Mouse (Mus musculus): ENCODE data around the gene Rmnd5a. TPM values are rescaled to one million over a fixed set of nuclear protein-coding genes. Genes with fewer than 3 reads are reported as not detected.
A peak's percentile ranks its signal among the peaks of the same experiment; 100 is the strongest.
"Not testable (repeated sequence)": the region's sequence is repeated elsewhere in the genome, so short reads cannot be mapped to it uniquely, and the experiment has no call there.

Gene Rmnd5a
- polyA plus RNA-seq (2014; fragmentation: Nextera tagmentation; extraction: Ambion mirVana) = 9.7 and 13.0 TPM in 2 replicates

GRCm38 (mm10) chr6:71440492-71441250 is at the start of gene Rmnd5a:
Gene Rmnd5a (minus strand): TSS chr6:71440637.
- Histone ChIP-seq H3K4me1 (ENCODE audit: control insufficient read depth, insufficient read depth, low read length) (peaks cover 13% of the 10 kb centered on the region; the same call in 1 of the 2 replicates), H3K4me3 (ENCODE audit: low read depth, low read length) (peak within 1 kb of the TSS; percentile 95), H3K27ac (ENCODE audit: low read depth, low read length) (peak within 1 kb of the TSS; percentile 97), H3K9ac (ENCODE audit: low read length) (peak within 1 kb of the TSS; percentile 93), H3K36me3 (ENCODE audit: control insufficient read depth, insufficient read depth, low read length) (no peaks in the 10 kb centered on the region), H3K27me3 (ENCODE audit: control insufficient read depth, insufficient read depth, low read length) (no peaks in the 10 kb centered on the region), H3K4me2 (ENCODE audit: low read depth) (peak within 1 kb of the TSS; percentile 96), H3K9me3 (ENCODE audit: control insufficient read depth, low read length) (no peaks in the 10 kb centered on the region)
- WGBS = under 1% methylated on average over 73 of the region's 75 CpGs
- peak; percentile 99 for ATAC-seq (ENCODE audit: insufficient read depth, low FRiP score, low TSS enrichment)
- peak; percentile 99 for DNase-seq (ENCODE audit: low spot score)

GRCm38 (mm10) chr6:71487966-71488365 is 47.5 kb upstream of the Rmnd5a start:
- no peak overlapping the region for H3K27ac ChIP-seq (ENCODE audit: low read depth, low read length)
- no peaks in the 10 kb centered on the region for H3K27me3 ChIP-seq (ENCODE audit: control insufficient read depth, insufficient read depth, low read length)
- H3K4me3 ChIP-seq (ENCODE audit: low read depth, low read length) = no peak overlapping the region
- no peak overlapping the region for H3K4me2 ChIP-seq (ENCODE audit: low read depth)
- no peaks in the 10 kb centered on the region for H3K4me1 ChIP-seq (ENCODE audit: control insufficient read depth, insufficient read depth, low read length)
- no peaks in the 10 kb centered on the region for H3K36me3 ChIP-seq (ENCODE audit: control insufficient read depth, insufficient read depth, low read length)
- no peak for ATAC-seq (ENCODE audit: insufficient read depth, low FRiP score, low TSS enrichment)
- H3K9ac ChIP-seq (ENCODE audit: low read length) = no peak overlapping the region
- no peaks in the 10 kb centered on the region for H3K9me3 ChIP-seq (ENCODE audit: control insufficient read depth, low read length)
- WGBS = 52% methylated on average over 4 of the region's 4 CpGs
- no peak for DNase-seq (ENCODE audit: low spot score)

- no peaks in the 10 kb centered on the region for H3K9me3 ChIP-seq (ENCODE audit: control insufficient read depth, low read length)
- H3K4me2 ChIP-seq (ENCODE audit: low read depth) = no peak overlapping the region
- H3K4me3 ChIP-seq (ENCODE audit: low read depth, low read length) = no peak overlapping the region
- 83% methylated on average over 1 of the region's 1 CpGs for WGBS
- no peak overlapping the region for H3K27ac ChIP-seq (ENCODE audit: low read depth, low read length)
- no peak for DNase-seq (ENCODE audit: low spot score)
- ATAC-seq (ENCODE audit: insufficient read depth, low FRiP score, low TSS enrichment) = no peak
- H3K27me3 ChIP-seq (ENCODE audit: control insufficient read depth, insufficient read depth, low read length) = no peaks in the 10 kb centered on the region
- no peak overlapping the region for H3K9ac ChIP-seq (ENCODE audit: low read length)
- no peaks in the 10 kb centered on the region for H3K36me3 ChIP-seq (ENCODE audit: control insufficient read depth, insufficient read depth, low read length)
- H3K4me1 ChIP-seq (ENCODE audit: control insufficient read depth, insufficient read depth, low read length) = no peaks in the 10 kb centered on the region
These were observed 46.4 kb upstream of the Rmnd5a start for GRCm38 (mm10) chr6:71486867-71487266.

GRCm38 (mm10) chr6:71486226-71486625 is 45.8 kb upstream of the Rmnd5a start:
- DNase-seq (ENCODE audit: low spot score) (no peak), ATAC-seq (ENCODE audit: insufficient read depth, low FRiP score, low TSS enrichment) (no peak)
- Histone ChIP-seq H3K4me1 (ENCODE audit: control insufficient read depth, insufficient read depth, low read length) (no peaks in the 10 kb centered on the region), H3K27me3 (ENCODE audit: control insufficient read depth, insufficient read depth, low read length) (no peaks in the 10 kb centered on the region), H3K4me2 (ENCODE audit: low read depth) (no peak overlapping the region), H3K4me3 (ENCODE audit: low read depth, low read length) (no peak overlapping the region), H3K27ac (ENCODE audit: low read depth, low read length) (no peak overlapping the region), H3K9me3 (ENCODE audit: control insufficient read depth, low read length) (no peaks in the 10 kb centered on the region), H3K36me3 (ENCODE audit: control insufficient read depth, insufficient read depth, low read length) (no peaks in the 10 kb centered on the region), H3K9ac (ENCODE audit: low read length) (no peak overlapping the region)
- WGBS = 75% methylated on average over 2 of the region's 2 CpGs

GRCm38 (mm10) chr6:71485246-71485645 is 44.8 kb upstream of the Rmnd5a start:
- no peaks in the 10 kb centered on the region for H3K27me3 ChIP-seq (ENCODE audit: control insufficient read depth, insufficient read depth, low read length)
- ATAC-seq (ENCODE audit: insufficient read depth, low FRiP score, low TSS enrichment) (no peak), DNase-seq (ENCODE audit: low spot score) (no peak)
- H3K9me3 ChIP-seq (ENCODE audit: control insufficient read depth, low read length) = no peaks in the 10 kb centered on the region
- H3K4me3 ChIP-seq (ENCODE audit: low read depth, low read length) = no peak overlapping the region
- H3K36me3 ChIP-seq (ENCODE audit: control insufficient read depth, insufficient read depth, low read length) = no peaks in the 10 kb centered on the region
- 84% methylated on average over 5 of the region's 5 CpGs for WGBS
- H3K4me2 ChIP-seq (ENCODE audit: low read depth) = no peak overlapping the region
- no peak overlapping the region for H3K9ac ChIP-seq (ENCODE audit: low read length)
- H3K4me1 ChIP-seq (ENCODE audit: control insufficient read depth, insufficient read depth, low read length) = no peaks in the 10 kb centered on the region
- no peak overlapping the region for H3K27ac ChIP-seq (ENCODE audit: low read depth, low read length)

- H3K27me3 ChIP-seq (ENCODE audit: control insufficient read depth, insufficient read depth, low read length) = no peaks in the 10 kb centered on the region
- DNase-seq (ENCODE audit: low spot score) = no peak
- no peaks in the 10 kb centered on the region for H3K9me3 ChIP-seq (ENCODE audit: control insufficient read depth, low read length)
- ATAC-seq (ENCODE audit: insufficient read depth, low FRiP score, low TSS enrichment) = no peak
- WGBS = 71% methylated on average over 7 of the region's 7 CpGs
- H3K4me1 ChIP-seq (ENCODE audit: control insufficient read depth, insufficient read depth, low read length) = no peaks in the 10 kb centered on the region
- H3K4me2 ChIP-seq (ENCODE audit: low read depth) = no peak overlapping the region
- H3K9ac ChIP-seq (ENCODE audit: low read length) = no peak overlapping the region
- no peak overlapping the region for H3K4me3 ChIP-seq (ENCODE audit: low read depth, low read length)
- no peak overlapping the region for H3K27ac ChIP-seq (ENCODE audit: low read depth, low read length)
- H3K36me3 ChIP-seq (ENCODE audit: control insufficient read depth, insufficient read depth, low read length) = no peaks in the 10 kb centered on the region
These were observed 40.7 kb upstream of the Rmnd5a start for GRCm38 (mm10) chr6:71481136-71481535.

GRCm38 (mm10) chr6:71480136-71480535 is 39.7 kb upstream of the Rmnd5a start:
- Histone ChIP-seq H3K36me3 (ENCODE audit: control insufficient read depth, insufficient read depth, low read length) (no peaks in the 10 kb centered on the region), H3K9ac (ENCODE audit: low read length) (no peak overlapping the region), H3K27me3 (ENCODE audit: control insufficient read depth, insufficient read depth, low read length) (no peaks in the 10 kb centered on the region), H3K4me3 (ENCODE audit: low read depth, low read length) (no peak overlapping the region), H3K9me3 (ENCODE audit: control insufficient read depth, low read length) (no peaks in the 10 kb centered on the region), H3K4me2 (ENCODE audit: low read depth) (no peak overlapping the region), H3K27ac (ENCODE audit: low read depth, low read length) (no peak overlapping the region), H3K4me1 (ENCODE audit: control insufficient read depth, insufficient read depth, low read length) (no peaks in the 10 kb centered on the region)
- DNase-seq (ENCODE audit: low spot score) (no peak), ATAC-seq (ENCODE audit: insufficient read depth, low FRiP score, low TSS enrichment) (no peak)
- WGBS = 100% methylated on average over 1 of the region's 1 CpGs

- not testable (repeated sequence) for H3K27me3 ChIP-seq (ENCODE audit: control insufficient read depth, insufficient read depth, low read length); H3K4me3 ChIP-seq (ENCODE audit: low read depth, low read length); H3K4me2 ChIP-seq (ENCODE audit: low read depth); H3K9ac ChIP-seq (ENCODE audit: low read length); H3K9me3 ChIP-seq (ENCODE audit: control insufficient read depth, low read length); H3K4me1 ChIP-seq (ENCODE audit: control insufficient read depth, insufficient read depth, low read length); ATAC-seq (ENCODE audit: insufficient read depth, low FRiP score, low TSS enrichment); H3K36me3 ChIP-seq (ENCODE audit: control insufficient read depth, insufficient read depth, low read length); DNase-seq (ENCODE audit: low spot score); H3K27ac ChIP-seq (ENCODE audit: low read depth, low read length)
- WGBS = 92% methylated on average over 2 of the region's 2 CpGs
These were observed 39.2 kb upstream of the Rmnd5a start for GRCm38 (mm10) chr6:71479588-71479987.
